Mouse (Mus musculus) heart, postnatal 0 days (tissue): ENCODE data around the gene Npas1.

Experiments
- CTCF ChIP-seq: IDR thresholded peaks from 2 replicates; pipeline ENCODE4 v1.5.1; 2016; ENCODE audit warnings: antibody characterized with exemption, control low read depth, low read depth
- EP300 ChIP-seq: IDR thresholded peaks from 2 replicates; pipeline ENCODE4 v1.6.1; 2016; ENCODE audit warnings: antibody characterized with exemption, low read depth

DNA sequence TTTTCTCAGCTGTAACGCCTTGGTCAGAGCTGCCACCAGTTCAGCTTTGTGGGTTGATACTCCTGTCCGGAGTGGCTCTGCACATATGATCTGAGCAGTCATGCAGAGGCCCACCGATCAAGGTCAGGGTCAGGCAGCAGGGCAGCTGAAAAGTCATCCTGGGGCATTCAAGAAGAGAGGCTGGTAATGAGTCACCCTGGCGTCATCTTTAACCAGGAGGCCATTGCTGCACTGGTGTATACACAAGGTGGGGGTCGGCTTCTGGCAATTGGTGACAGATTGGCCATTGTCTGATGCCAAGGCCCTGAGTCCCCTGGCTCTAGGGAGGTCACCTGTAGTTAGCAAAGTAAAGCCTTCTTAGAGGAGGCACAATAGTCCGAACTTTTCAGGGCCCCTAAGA lies 25.9 kb downstream of the Npas1 start:
- TF ChIP-seq CTCF = no peak
- no peak for TF ChIP-seq EP300
